Mouse (Mus musculus): ENCODE measurements at regions not wholly inside any gene's neighbourhood (a gene's known extent, or its start where the extent isn't known, plus 50 kb on each side); places are given as distances from the start of the nearest gene placed in this dataset.
"Not testable (repeated sequence)": the region's sequence is repeated elsewhere in the genome, so short reads cannot be mapped to it uniquely, and the experiment has no call there.

DNA sequence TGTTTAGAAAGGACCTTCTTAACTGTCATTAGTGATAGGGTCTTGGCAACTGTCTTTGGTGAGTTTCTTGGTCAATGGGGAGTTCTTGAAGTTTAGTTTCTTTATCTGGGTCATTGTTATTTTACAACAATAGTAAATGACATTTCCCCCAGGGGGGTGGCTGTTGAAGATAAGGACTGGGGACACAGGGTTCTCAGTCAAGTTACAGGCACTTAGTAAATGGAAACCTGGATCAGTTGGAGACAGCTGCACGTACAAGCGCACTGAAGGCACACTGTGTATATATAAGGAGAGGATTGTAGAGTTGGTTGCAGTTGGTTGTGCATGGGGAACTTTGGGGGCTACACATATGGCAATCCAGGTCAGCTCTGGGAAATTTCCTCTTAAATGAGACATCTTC is 169.2 kb upstream of the Serp2 start:
- no peaks in the 10 kb centered on the region for H3K36me3 ChIP-seq (ENCODE audit: control insufficient read depth, insufficient read depth, low read length, poor library complexity, severe bottlenecking)
- H3K4me3 ChIP-seq (ENCODE audit: insufficient read depth in 1 of 2, low read depth in 1 of 2, low read length in 2 of 2, poor library complexity in 1 of 2, severe bottlenecking in 1 of 2), result no peak overlapping the region
- in situ Hi-C loops (cut with MboI; ENCODE audit: low sequenced_read_pairs in 2 of 2, unreplicated experiment in 2 of 2), result no loop called here
- TF ChIP-seq HCFC1 (IDR thresholded peaks at IDR 0.05; ENCODE audit: borderline replicate concordance, insufficient read depth, low read length) (no peak), ZNF384 (IDR thresholded peaks at IDR 0.05; ENCODE audit: low read depth, low read length) (no peak), ZC3H11A (IDR thresholded peaks at IDR 0.05; ENCODE audit: borderline replicate concordance, low read depth, low read length) (no peak), MAFK (IDR thresholded peaks at IDR 0.05; ENCODE audit: insufficient read depth, low read depth, low read length) (no peak), CHD2 (IDR thresholded peaks at IDR 0.05; ENCODE audit: low read depth, low read length) (no peak)
- no peak overlapping the region for H3K27ac ChIP-seq (ENCODE audit: insufficient read depth, low read depth, low read length, poor library complexity, severe bottlenecking)
- H3K4me1 ChIP-seq (ENCODE audit: control insufficient read depth in 2 of 2, insufficient read depth in 2 of 2, low read length in 2 of 2, poor library complexity in 1 of 2), result no peaks in the 10 kb centered on the region
- DNase-seq (ENCODE audit: low read depth, low spot score), result no peak
- H3K9me3 ChIP-seq (ENCODE audit: control insufficient read depth, insufficient read depth, low read depth, low read length), result no peaks in the 10 kb centered on the region
- H3K9ac ChIP-seq (ENCODE audit: insufficient read depth, low read depth, low read length, poor library complexity, severe bottlenecking), result no peak overlapping the region

- H3K9ac ChIP-seq (ENCODE audit: insufficient read depth, low read depth, low read length, poor library complexity, severe bottlenecking); H3K4me3 ChIP-seq (ENCODE audit: insufficient read depth in 1 of 2, low read depth in 1 of 2, low read length in 2 of 2, poor library complexity in 1 of 2, severe bottlenecking in 1 of 2); in situ Hi-C loops (cut with MboI; ENCODE audit: low sequenced_read_pairs in 2 of 2, unreplicated experiment in 2 of 2); H3K9me3 ChIP-seq (ENCODE audit: control insufficient read depth, insufficient read depth, low read depth, low read length); H3K4me1 ChIP-seq (ENCODE audit: control insufficient read depth in 2 of 2, insufficient read depth in 2 of 2, low read length in 2 of 2, poor library complexity in 1 of 2); H3K27ac ChIP-seq (ENCODE audit: insufficient read depth, low read depth, low read length, poor library complexity, severe bottlenecking); DNase-seq (ENCODE audit: low read depth, low spot score); H3K36me3 ChIP-seq (ENCODE audit: control insufficient read depth, insufficient read depth, low read length, poor library complexity, severe bottlenecking): not testable (repeated sequence)
These were observed 168.5 kb upstream of the Serp2 start for GRCm38 (mm10) chr14:76725231-76725630.

GRCm38 (mm10) chr14:76724826-76725225 is 168.1 kb upstream of the Serp2 start:
- H3K36me3 ChIP-seq (ENCODE audit: control insufficient read depth, insufficient read depth, low read length, poor library complexity, severe bottlenecking), result no peaks in the 10 kb centered on the region
- no peak for DNase-seq (ENCODE audit: low read depth, low spot score)
- TF ChIP-seq ZNF384 (IDR thresholded peaks at IDR 0.05; ENCODE audit: low read depth, low read length) (no peak), CHD2 (IDR thresholded peaks at IDR 0.05; ENCODE audit: low read depth, low read length) (no peak), ZC3H11A (IDR thresholded peaks at IDR 0.05; ENCODE audit: borderline replicate concordance, low read depth, low read length) (no peak), HCFC1 (IDR thresholded peaks at IDR 0.05; ENCODE audit: borderline replicate concordance, insufficient read depth, low read length) (no peak), MAFK (IDR thresholded peaks at IDR 0.05; ENCODE audit: insufficient read depth, low read depth, low read length) (no peak)
- H3K9me3 ChIP-seq (ENCODE audit: control insufficient read depth, insufficient read depth, low read depth, low read length), result no peaks in the 10 kb centered on the region
- no peaks in the 10 kb centered on the region for H3K4me1 ChIP-seq (ENCODE audit: control insufficient read depth in 2 of 2, insufficient read depth in 2 of 2, low read length in 2 of 2, poor library complexity in 1 of 2)
- H3K9ac ChIP-seq (ENCODE audit: insufficient read depth, low read depth, low read length, poor library complexity, severe bottlenecking), result no peak overlapping the region
- in situ Hi-C loops (cut with MboI; ENCODE audit: low sequenced_read_pairs in 2 of 2, unreplicated experiment in 2 of 2), result no loop called here
- no peak overlapping the region for H3K4me3 ChIP-seq (ENCODE audit: insufficient read depth in 1 of 2, low read depth in 1 of 2, low read length in 2 of 2, poor library complexity in 1 of 2, severe bottlenecking in 1 of 2)
- no peak overlapping the region for H3K27ac ChIP-seq (ENCODE audit: insufficient read depth, low read depth, low read length, poor library complexity, severe bottlenecking)

DNA sequence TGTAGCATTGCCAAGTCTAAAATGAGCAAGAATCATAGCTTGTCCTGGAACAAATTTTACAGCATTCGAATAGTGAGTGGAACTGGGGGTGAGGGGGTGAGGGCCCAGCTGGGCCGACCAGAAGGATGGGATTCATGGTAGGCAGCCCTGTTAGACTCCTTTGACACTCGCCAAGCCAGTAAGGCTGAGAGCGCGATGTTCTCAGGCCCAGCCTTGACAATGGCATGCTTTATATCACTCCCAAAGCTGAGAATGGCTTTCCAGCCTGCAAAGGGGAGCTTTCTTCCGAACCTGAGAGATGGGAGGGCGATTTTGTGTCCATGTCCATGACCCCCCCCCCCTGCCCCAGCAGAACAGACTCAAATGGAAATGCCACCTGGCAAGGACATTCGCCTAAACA is 167.7 kb upstream of the Serp2 start:
- TF ChIP-seq ZNF384 (IDR thresholded peaks at IDR 0.05; ENCODE audit: low read depth, low read length) (no peak), ZC3H11A (IDR thresholded peaks at IDR 0.05; ENCODE audit: borderline replicate concordance, low read depth, low read length) (no peak), CHD2 (IDR thresholded peaks at IDR 0.05; ENCODE audit: low read depth, low read length) (no peak), HCFC1 (IDR thresholded peaks at IDR 0.05; ENCODE audit: borderline replicate concordance, insufficient read depth, low read length) (no peak)
- DNase-seq (ENCODE audit: low read depth, low spot score), result no peak
- Histone ChIP-seq H3K4me3 (ENCODE audit: insufficient read depth in 1 of 2, low read depth in 1 of 2, low read length in 2 of 2, poor library complexity in 1 of 2, severe bottlenecking in 1 of 2) (no peak overlapping the region), H3K36me3 (ENCODE audit: control insufficient read depth, insufficient read depth, low read length, poor library complexity, severe bottlenecking) (no peaks in the 10 kb centered on the region), H3K9ac (ENCODE audit: insufficient read depth, low read depth, low read length, poor library complexity, severe bottlenecking) (no peak overlapping the region), H3K9me3 (ENCODE audit: control insufficient read depth, insufficient read depth, low read depth, low read length) (no peaks in the 10 kb centered on the region), H3K4me1 (ENCODE audit: control insufficient read depth in 2 of 2, insufficient read depth in 2 of 2, low read length in 2 of 2, poor library complexity in 1 of 2) (no peaks in the 10 kb centered on the region), H3K27ac (ENCODE audit: insufficient read depth, low read depth, low read length, poor library complexity, severe bottlenecking) (no peak overlapping the region)
- in situ Hi-C loops (cut with MboI; ENCODE audit: low sequenced_read_pairs in 2 of 2, unreplicated experiment in 2 of 2), result no loop called here

GRCm38 (mm10) chr14:76723551-76723950 is 166.9 kb upstream of the Serp2 start:
- Histone ChIP-seq H3K4me1 (ENCODE audit: control insufficient read depth in 2 of 2, insufficient read depth in 2 of 2, low read length in 2 of 2, poor library complexity in 1 of 2) (no peaks in the 10 kb centered on the region), H3K27ac (ENCODE audit: insufficient read depth, low read depth, low read length, poor library complexity, severe bottlenecking) (no peak overlapping the region), H3K9ac (ENCODE audit: insufficient read depth, low read depth, low read length, poor library complexity, severe bottlenecking) (no peak overlapping the region), H3K9me3 (ENCODE audit: control insufficient read depth, insufficient read depth, low read depth, low read length) (no peaks in the 10 kb centered on the region), H3K4me3 (ENCODE audit: insufficient read depth in 1 of 2, low read depth in 1 of 2, low read length in 2 of 2, poor library complexity in 1 of 2, severe bottlenecking in 1 of 2) (no peak overlapping the region), H3K36me3 (ENCODE audit: control insufficient read depth, insufficient read depth, low read length, poor library complexity, severe bottlenecking) (no peaks in the 10 kb centered on the region)
- in situ Hi-C loops (cut with MboI; ENCODE audit: low sequenced_read_pairs in 2 of 2, unreplicated experiment in 2 of 2), result no loop called here
- no peak for DNase-seq (ENCODE audit: low read depth, low spot score)
- no peak for TF ChIP-seq MAFK (IDR thresholded peaks at IDR 0.05; ENCODE audit: insufficient read depth, low read depth, low read length)
- no peak for TF ChIP-seq HCFC1 (IDR thresholded peaks at IDR 0.05; ENCODE audit: borderline replicate concordance, insufficient read depth, low read length)
- no peak for TF ChIP-seq CHD2 (IDR thresholded peaks at IDR 0.05; ENCODE audit: low read depth, low read length)
- TF ChIP-seq ZNF384 (IDR thresholded peaks at IDR 0.05; ENCODE audit: low read depth, low read length), result no peak
- no peak for TF ChIP-seq ZC3H11A (IDR thresholded peaks at IDR 0.05; ENCODE audit: borderline replicate concordance, low read depth, low read length)
